Mouse (Mus musculus) lung, postnatal 14 days (tissue): Measurements from ENCODE around the gene Brsk2.

Experiments used
- DNase-seq: peaks from one replicate; pipeline ENCODE4 v3.0.0; 2021

Gene Brsk2

GRCm38 (mm10) chr7:141956174-141956566, 6.6 kb downstream of the Brsk2 start:
- DNase-seq, result no peak

DNA sequence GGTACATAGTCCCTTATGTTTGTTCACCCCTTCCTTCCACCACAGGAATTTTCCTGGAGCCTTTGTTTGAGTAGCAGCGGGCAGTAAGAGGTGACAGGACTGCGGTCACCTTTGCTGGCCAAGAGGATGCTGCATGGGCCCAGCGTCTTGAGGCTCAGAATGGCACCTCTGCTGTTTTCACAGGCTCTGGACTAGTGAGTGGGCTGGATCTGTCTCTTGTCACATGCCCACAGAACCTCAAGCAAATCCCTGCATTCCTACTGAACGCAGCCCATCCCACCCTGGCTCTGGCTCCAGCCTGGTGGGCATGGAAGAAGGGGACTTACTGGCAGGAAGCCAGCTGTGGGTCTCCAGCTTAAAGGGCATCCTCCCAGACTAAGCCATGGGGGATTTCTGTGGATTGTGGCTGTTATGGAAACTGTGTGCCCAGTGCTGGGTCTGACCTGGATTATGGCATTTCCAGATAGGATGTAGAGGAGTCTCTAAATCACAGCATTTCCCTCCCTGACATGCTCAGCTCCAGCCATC, 8.0 kb downstream of the Brsk2 start:
- no peak for DNase-seq

DNA sequence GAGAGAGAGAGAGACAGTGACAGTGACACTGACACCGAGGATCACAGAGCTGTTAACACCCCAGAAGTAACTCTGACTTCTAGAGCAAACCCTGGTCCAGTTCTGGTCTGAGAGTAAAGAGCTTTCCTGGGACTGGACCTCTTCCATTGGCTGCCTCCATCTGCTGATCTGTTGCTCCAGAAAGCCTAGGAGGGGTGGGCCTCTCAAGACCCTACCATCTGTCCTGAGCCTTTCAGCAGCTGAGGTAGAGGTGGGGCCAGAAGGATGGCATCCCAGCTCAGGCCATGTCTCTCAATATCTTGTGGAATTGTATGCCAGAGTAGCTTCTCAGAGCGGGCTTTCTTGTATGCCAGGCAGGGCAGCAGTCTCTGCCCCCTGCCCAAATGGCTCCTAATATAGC, 8.7 kb downstream of the Brsk2 start:
- DNase-seq, result no peak

DNA sequence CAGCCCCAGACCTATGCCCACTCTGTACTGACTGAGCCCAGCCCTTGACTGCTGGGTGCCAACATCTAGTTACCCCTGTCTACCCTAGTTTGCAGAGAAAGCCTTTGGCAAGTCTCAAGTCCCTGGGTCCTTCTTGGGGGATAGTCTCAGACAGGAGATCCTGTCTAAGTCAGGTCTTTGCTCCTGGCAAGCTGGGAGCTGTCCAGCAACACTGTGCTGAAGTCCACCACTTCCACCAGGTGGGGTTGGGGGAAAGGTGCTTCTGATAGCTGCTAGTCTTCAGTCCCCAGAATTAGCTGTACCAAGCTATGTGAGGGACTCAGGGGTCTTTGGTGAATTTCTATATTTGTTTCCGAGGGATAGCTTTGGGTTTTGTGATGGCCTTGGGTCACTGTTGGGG, 9.6 kb downstream of the Brsk2 start:
- DNase-seq, result no peak

DNA sequence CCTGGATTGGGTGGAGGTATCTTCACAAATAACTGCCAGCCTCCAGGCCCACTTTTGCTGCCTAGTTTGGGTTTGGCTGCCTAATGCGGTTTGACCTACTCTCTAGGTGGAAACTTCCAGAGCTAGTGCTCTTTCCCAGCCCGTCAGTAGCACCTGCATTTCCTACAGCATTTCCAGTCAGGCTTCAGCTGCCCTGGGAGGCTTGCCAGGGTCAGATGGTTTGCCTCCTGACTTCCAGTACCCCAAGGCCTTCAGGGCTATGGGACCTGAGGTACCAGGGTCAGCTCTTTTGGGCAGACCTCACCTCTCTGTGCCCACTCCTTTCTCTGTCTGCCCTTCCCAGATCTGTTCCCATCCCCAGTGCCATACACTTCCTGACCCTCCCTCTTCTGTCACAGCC, 11.4 kb downstream of the Brsk2 start:
- DNase-seq, result no peak

DNA sequence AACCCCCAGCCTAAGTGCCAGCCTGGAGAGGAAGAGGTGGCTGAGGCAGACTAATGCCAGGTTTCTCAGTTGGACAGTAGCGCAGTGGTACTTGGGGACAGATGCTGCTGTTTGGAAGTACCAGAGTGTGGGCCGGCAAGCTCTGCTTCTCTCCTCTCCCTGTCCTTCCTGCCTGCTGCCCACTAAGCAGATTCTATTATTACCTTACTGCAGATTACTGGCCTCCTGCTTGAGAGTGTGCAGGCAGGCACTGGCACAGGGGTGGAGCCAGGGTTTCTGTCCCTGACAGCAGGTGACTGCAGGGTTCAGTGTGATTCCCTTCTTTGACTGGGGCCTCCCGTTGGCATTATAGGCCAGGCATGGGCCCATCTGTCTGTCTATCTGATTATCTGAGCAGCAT, 11.9 kb downstream of the Brsk2 start:
- no peak for DNase-seq

DNA sequence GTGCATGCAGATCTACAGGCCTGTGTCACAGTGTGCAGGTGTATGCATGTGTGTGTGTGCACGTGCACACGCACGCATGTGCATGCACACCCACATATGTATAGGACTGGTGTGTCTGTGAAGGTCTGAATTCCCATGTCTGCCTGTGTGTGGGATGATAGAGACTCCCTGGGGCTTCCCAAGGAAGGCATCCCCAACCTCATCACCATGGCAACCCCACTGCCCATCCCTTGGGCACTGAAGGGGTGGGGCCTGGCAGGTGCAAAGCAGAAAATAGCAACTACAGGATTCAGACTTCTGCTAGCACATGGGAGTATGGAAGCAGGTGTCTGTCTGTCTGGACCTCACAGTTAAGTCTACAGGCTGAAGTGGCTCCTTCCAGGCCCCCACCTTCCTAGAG, 13.0 kb downstream of the Brsk2 start:
- DNase-seq, result no peak

- no peak for DNase-seq
Observed at GRCm38 (mm10) chr7:141966281-141966680, 16.7 kb downstream of the Brsk2 start.

GRCm38 (mm10) chr7:141972831-141973619, 23.5 kb downstream of the Brsk2 start:
- DNase-seq, result peak; percentile 28

GRCm38 (mm10) chr7:141978003-141978402, 28.5 kb downstream of the Brsk2 start:
- DNase-seq, result no peak

DNA sequence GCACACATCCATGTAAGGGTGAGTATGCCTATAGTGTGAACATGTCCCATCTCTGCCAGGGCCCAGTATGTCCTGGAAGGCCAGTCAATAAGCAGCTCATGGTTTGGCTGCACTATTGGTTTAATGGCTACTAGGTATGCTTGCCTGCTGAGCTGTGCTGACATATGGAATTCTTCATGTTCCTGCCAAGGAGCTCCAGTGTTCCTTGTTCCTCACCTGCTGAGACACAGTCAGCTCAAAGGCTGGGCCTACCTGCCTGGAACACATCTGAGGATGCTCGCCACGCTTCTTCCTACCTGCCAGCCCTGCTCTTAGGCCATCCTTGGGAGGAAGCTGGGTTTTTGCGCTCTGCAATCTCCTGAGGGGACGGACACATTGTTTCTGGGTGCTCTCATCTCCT, 29.7 kb downstream of the Brsk2 start:
- DNase-seq, result no peak

- DNase-seq, result no peak
Observed at GRCm38 (mm10) chr7:141981237-141981636, 31.7 kb downstream of the Brsk2 start.

- no peak for DNase-seq
Observed at GRCm38 (mm10) chr7:141988314-141988806, 38.8 kb downstream of the Brsk2 start.

GRCm38 (mm10) chr7:141991183-141991582, 41.6 kb downstream of the Brsk2 start:
- DNase-seq, result no peak

DNA sequence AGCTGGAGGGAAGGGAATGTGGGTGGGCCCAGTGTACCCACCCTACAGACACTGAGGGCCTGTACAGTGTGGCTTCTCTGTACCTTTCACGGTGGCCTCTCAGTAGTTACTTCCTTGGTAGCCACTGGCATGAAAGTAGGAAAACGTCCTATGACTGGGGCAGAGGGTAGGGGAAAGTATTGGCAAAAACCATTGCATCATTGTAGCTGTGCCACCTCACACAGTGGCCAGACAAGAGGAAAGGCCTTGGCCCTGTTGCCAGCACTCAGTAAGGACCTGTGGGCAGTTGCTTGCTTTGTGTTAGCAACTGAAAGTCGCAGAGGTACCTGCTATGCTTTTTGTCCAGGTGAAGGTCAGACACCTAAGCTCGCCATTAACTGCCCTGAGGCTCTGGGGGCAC, 44.6 kb downstream of the Brsk2 start:
- DNase-seq, result no peak

DNA sequence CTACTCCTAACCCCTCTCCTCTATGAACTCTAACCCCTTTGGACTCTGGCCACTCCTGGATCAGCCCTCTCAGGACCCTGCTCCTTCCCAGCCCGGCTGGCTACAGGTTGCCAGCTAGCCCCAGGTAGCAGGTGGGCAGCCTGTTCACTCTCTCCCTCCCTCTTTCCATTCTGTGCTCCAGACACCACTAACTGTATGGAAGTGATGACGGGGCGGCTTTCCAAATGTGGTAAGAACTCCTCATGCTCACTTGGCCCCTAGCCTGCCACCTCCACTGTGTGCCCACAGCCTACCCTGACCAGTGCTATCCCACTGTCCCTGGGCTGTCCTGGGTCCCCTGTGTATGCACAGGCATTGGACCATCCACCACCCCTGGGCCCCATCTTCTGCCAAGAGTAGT, 51.1 kb downstream of the Brsk2 start:
- no peak for DNase-seq

- DNase-seq, result peak; percentile 23
Observed at GRCm38 (mm10) chr7:142001597-142002340, 52.2 kb downstream of the Brsk2 start.

- peak; percentile 66 for DNase-seq
Observed at GRCm38 (mm10) chr7:142016562-142016961, 67.0 kb downstream of the Brsk2 start.

DNA sequence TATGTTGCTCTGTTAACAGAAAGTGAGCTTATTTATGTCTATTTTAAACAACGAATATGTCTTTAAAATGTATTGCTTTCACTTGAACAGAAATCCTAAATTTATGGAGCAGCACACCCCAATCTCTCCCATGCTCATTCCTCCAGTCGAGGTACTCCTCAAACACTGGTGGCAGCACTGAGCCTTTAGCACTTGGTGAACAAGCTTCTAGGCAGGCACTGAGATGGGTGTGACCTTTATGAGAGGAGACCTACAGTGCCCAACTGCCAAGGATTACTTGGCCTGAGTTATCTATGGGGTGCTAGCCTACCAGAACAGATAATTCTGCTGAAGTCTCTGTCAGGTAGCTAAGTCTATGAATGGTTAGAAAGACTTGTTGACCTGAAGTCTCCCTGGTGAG, 70.1 kb downstream of the Brsk2 start:
- no peak for DNase-seq

DNA sequence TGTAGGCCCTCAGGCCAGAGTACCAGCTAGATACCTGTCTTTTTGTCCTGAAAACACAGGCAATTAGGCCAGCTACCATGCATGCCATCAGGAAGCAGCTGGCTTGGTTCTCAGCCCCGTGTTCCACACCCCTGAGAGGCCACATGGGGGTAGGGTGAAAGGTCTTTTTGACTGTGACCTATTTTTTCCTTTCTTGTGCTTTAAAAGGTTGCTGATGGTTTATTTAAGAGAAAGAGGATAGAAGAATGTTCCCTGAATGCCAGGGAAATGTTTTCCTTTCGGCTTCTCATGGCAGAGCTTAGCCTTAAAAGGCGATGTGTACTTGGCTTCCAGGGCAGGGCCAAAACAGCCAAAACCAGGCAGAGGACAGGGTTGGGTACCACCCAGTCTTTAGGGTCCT, 71.3 kb downstream of the Brsk2 start:
- DNase-seq, result no peak

DNA sequence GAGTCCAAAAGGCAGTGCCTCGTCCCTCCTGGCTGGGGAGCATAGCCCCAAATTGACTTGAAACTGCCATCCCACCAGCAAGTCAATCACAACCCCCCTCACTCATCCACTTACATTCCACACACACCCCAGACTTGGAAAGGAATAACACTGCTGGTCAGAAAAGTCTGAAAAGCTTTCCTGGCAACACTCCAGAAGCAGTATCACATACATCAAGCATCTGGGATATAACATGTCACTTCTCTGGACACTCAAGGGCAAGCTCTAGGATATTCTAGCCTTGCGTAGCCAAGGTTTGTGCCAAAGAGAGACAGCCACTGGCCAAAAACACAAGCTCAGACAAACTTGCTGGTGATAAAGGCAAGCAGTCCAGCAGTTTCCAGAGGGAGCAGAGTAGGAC, 75.6 kb downstream of the Brsk2 start:
- DNase-seq, result no peak

- peak; percentile 36 for DNase-seq
Observed at GRCm38 (mm10) chr7:142025926-142026325, 76.4 kb downstream of the Brsk2 start.

GRCm38 (mm10) chr7:142030073-142030472, 80.5 kb downstream of the Brsk2 start:
- no peak for DNase-seq

DNA sequence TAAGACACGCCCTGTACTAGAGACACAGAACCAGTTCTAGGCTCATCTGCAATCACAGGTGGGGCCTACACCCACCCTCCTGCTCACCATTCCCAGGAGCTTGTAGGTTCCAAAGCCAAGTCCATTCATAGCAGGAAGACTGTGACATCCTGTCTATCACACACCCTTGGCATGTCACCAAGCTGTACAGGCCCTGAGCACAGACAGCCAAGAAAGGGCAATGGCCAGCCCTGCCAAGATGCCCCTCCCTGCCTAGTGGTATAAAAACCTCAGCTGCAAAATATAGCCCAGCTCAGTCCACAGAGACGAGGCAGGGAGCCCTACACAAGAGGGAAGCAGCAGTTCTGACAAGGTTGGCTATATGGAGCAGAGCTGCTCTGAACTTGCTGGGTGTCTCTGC, 84.6 kb downstream of the Brsk2 start:
- peak; percentile 76 for DNase-seq
